Mouse (Mus musculus): ENCODE measurements around the gene Lzts3. TPM values are rescaled to one million over a fixed set of nuclear protein-coding genes. Genes with fewer than 3 reads are reported as not detected.
A peak's percentile ranks its signal among the peaks of the same experiment; 100 is the strongest.

Lzts3 gene
- polyA plus RNA-seq (2014; fragmentation: Nextera tagmentation; extraction: Ambion mirVana): 1.0 TPM in 2 replicates

DNA sequence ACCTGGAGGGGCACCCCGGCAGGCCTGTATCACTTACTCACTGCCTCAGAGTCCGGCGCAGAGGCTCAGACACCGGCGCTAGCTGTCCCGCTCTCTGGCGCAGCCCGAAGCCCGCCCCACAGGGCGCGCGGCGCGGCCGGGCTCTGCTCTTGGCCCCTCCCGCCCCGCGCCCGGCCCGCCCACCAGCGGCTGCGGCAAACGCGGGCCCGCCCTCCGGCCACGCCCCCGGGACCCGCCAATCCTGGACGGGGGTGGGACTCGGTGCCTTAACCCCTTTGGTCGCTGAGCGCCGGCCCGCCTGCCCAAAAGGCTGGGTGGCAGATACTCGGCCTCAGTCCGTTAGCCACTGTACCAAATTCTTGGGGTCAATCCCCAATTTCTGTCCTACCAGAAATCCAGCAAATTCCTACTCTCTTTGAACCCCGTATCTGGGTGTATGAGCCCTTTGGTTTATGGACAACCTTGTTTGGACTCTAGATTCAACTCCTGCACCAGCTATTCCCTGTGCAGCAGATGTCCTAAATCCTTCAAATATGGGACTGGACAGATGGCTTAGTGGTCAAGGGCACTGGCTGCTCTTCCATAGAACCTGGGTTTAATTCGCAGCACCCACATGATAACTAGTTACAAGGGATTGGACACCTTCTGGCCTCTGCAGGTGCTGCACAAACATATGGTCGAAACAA, at the start of gene Lzts3:
Gene Lzts3 (minus strand): TSS at position 120 of the 686 bp plus-strand sequence.
- TF ChIP-seq CTCF (IDR thresholded peaks at IDR 0.05; ENCODE audit: low read depth): no peak
- ATAC-seq (ENCODE audit: insufficient read depth): peak; percentile 97
- WGBS: 3% methylated on average over 39 of the region's 40 CpGs

DNA sequence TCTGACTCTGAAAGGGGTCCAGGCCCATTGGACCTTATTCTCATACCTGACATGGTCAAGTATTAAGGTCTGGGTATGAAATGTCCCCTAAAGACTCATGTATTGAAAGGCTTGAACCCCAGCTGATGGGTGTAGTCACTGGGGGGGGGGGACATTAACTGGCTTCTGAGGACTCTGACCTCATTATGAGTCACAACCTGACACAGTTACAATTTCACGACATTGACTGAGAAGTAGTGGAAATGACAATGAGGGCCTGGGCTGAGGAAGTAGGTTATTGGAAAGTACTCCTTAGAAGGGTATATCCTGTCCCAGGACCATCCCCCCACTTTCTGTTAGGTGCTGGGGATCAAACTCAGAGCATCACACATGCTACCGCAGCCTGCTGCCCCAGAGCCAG, 46.4 kb upstream of the Lzts3 start:
- H3K4me1 ChIP-seq (ENCODE audit: insufficient read depth): no peaks in the 10 kb centered on the region
- no peaks in the 10 kb centered on the region for H3K9me3 ChIP-seq (ENCODE audit: low read depth, low read length)
- no peak overlapping the region for H3K4me3 ChIP-seq (ENCODE audit: low read depth, low read length)
- no peaks in the 10 kb centered on the region for H3K27me3 ChIP-seq (ENCODE audit: insufficient read depth, low read length)
- no peak overlapping the region for H3K9ac ChIP-seq
- no peak for DNase-seq
- WGBS: 74% methylated on average over 2 of the region's 2 CpGs
- peaks cover 11% of the 10 kb centered on the region; the same call in 1 of the 2 replicates for H3K36me3 ChIP-seq (ENCODE audit: insufficient read depth)
- no peak overlapping the region for H3K4me2 ChIP-seq
- no peak for TF ChIP-seq CTCF (IDR thresholded peaks at IDR 0.05; ENCODE audit: low read depth)
- no peak overlapping the region for H3K27ac ChIP-seq (ENCODE audit: low read depth)
- no peak for ATAC-seq (ENCODE audit: insufficient read depth)

More for the DNA sequence above, at the start of gene Lzts3:
- no peaks in the 10 kb centered on the region for H3K9me3 ChIP-seq (ENCODE audit: low read depth, low read length)
- peaks cover 6% of the 10 kb centered on the region; the same call in 1 of the 2 replicates for H3K27me3 ChIP-seq (ENCODE audit: insufficient read depth, low read length)
- H3K4me2 ChIP-seq: peak within 1 kb of the TSS; percentile 98
- H3K4me1 ChIP-seq (ENCODE audit: insufficient read depth): 0 out of 2 replicates have a peak, but pooled peaks cover 3% of the 10 kb centered on the region
- H3K9ac ChIP-seq: peak within 1 kb of the TSS; percentile 62
- peak; percentile 96 for DNase-seq
- H3K27ac ChIP-seq (ENCODE audit: low read depth): no peak within 1 kb of the TSS
- no peaks in the 10 kb centered on the region for H3K36me3 ChIP-seq (ENCODE audit: insufficient read depth)
- peak within 1 kb of the TSS; percentile 62 for H3K4me3 ChIP-seq (ENCODE audit: low read depth, low read length)

DNA sequence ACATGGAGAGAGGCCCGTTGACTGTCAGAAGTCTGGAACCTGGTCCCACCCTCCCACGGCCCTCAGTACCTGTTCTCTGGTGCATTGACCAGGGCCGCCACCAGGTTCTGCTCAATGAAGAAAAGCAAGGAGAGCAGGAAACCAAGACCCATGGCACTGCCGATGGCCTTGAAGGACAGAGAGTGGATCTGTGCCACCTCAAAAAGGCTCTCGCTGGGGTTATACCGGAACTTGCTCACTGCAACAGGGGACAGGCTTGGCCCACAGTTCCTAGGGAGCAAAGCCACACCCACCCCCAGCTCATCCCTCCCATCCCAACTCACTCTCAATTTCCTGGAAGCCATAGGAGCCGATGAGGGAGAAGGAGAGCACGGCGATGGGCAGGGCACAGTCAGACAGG, 42.8 kb upstream of the Lzts3 start:
- no peaks in the 10 kb centered on the region for H3K9me3 ChIP-seq (ENCODE audit: low read depth, low read length)
- TF ChIP-seq CTCF (IDR thresholded peaks at IDR 0.05; ENCODE audit: low read depth): no peak
- ATAC-seq (ENCODE audit: insufficient read depth): no peak
- no peak overlapping the region for H3K4me2 ChIP-seq
- H3K27ac ChIP-seq (ENCODE audit: low read depth): no peak overlapping the region
- H3K9ac ChIP-seq: no peak overlapping the region
- WGBS: 90% methylated on average over 9 of the region's 9 CpGs
- DNase-seq: no peak
- no peaks in the 10 kb centered on the region for H3K27me3 ChIP-seq (ENCODE audit: insufficient read depth, low read length)
- H3K4me1 ChIP-seq (ENCODE audit: insufficient read depth): no peaks in the 10 kb centered on the region
- peaks cover 43% of the 10 kb centered on the region for H3K36me3 ChIP-seq (ENCODE audit: insufficient read depth)
- H3K4me3 ChIP-seq (ENCODE audit: low read depth, low read length): no peak overlapping the region

DNA sequence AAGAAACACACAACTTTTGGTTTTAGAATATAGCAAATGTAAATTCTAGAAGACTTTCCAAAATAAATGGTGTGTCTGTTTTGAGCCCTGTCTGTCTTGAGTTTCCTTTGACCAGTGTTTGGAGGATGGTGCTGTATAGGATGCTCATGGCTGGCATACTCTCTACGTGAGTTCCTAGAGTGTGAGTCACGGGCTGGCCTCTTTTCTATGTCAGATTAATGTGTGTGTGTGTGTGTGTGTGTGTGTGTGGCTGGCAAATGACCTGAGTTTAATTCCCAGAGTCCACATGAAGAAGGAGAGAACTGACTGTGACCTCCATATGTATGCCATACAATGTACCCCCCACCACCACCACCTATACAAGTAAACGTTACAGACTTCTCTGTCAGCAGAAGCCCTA, 38.9 kb upstream of the Lzts3 start:
- Histone ChIP-seq H3K9ac (no peak overlapping the region), H3K4me2 (no peak overlapping the region), H3K27ac (ENCODE audit: low read depth) (no peak overlapping the region), H3K4me3 (ENCODE audit: low read depth, low read length) (no peak overlapping the region), H3K9me3 (ENCODE audit: low read depth, low read length) (no peaks in the 10 kb centered on the region), H3K27me3 (ENCODE audit: insufficient read depth, low read length) (no peaks in the 10 kb centered on the region), H3K4me1 (ENCODE audit: insufficient read depth) (no peaks in the 10 kb centered on the region), H3K36me3 (ENCODE audit: insufficient read depth) (peaks cover 82% of the 10 kb centered on the region)
- WGBS: 83% methylated on average over 3 of the region's 3 CpGs
- ATAC-seq (ENCODE audit: insufficient read depth): no peak
- TF ChIP-seq CTCF (IDR thresholded peaks at IDR 0.05; ENCODE audit: low read depth): no peak
- no peak for DNase-seq

DNA sequence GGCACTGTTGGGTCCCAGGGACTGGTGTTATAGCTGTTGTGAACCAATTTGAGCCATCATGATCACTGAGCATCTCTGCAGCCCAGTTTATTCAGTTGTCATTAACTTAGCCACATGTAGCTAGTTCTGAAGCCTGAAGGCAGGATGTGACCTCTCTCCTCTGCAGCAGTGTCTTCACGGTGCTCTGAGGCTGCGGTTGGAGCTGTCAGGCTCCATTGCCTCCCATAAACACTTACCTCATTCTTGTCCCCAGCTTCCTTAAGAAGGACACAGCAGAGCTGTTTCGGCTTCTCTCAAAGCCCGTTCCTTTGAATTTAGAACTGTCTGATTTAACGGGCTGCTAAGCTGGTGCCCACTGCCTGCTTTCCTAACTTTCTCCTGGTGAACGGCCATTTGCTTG, 37.3 kb upstream of the Lzts3 start:
- no peak for ATAC-seq (ENCODE audit: insufficient read depth)
- WGBS: 93% methylated on average over 6 of the region's 6 CpGs

DNA sequence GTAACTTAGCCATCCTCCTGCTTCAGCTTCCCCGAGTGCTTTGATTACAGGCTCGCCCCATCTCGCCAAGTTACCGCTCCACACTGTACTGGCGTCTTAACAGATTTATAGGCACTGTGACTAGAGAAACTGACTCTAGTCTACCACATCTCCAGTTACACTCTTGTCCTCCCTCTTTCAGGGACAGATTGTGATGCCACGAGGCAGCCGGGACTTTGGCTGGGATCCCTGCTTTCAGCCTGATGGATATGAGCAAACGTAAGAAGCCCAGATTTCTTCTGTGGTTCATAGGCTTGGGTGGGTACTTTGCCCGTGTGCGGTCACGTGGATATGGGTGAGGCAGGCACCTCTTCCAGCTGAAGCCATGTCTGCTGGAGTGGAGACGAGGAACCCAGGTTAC, 36.6 kb upstream of the Lzts3 start:
- H3K27ac ChIP-seq (ENCODE audit: low read depth): no peak overlapping the region
- H3K4me2 ChIP-seq: no peak overlapping the region
- no peak overlapping the region for H3K9ac ChIP-seq
- DNase-seq (no peak), ATAC-seq (ENCODE audit: insufficient read depth) (no peak)
- H3K4me1 ChIP-seq (ENCODE audit: insufficient read depth): no peaks in the 10 kb centered on the region
- H3K4me3 ChIP-seq (ENCODE audit: low read depth, low read length): no peak overlapping the region
- no peaks in the 10 kb centered on the region for H3K27me3 ChIP-seq (ENCODE audit: insufficient read depth, low read length)
- TF ChIP-seq CTCF (IDR thresholded peaks at IDR 0.05; ENCODE audit: low read depth): no peak
- 95% methylated on average over 12 of the region's 12 CpGs for WGBS
- H3K36me3 ChIP-seq (ENCODE audit: insufficient read depth): peaks cover 96% of the 10 kb centered on the region
- no peaks in the 10 kb centered on the region for H3K9me3 ChIP-seq (ENCODE audit: low read depth, low read length)

More for the DNA sequence above, 37.3 kb upstream of the Lzts3 start:
- no peak for TF ChIP-seq CTCF (IDR thresholded peaks at IDR 0.05; ENCODE audit: low read depth)
- no peak overlapping the region for H3K4me2 ChIP-seq
- H3K27me3 ChIP-seq (ENCODE audit: insufficient read depth, low read length): no peaks in the 10 kb centered on the region
- no peak overlapping the region for H3K4me3 ChIP-seq (ENCODE audit: low read depth, low read length)
- H3K4me1 ChIP-seq (ENCODE audit: insufficient read depth): no peaks in the 10 kb centered on the region
- H3K9me3 ChIP-seq (ENCODE audit: low read depth, low read length): no peaks in the 10 kb centered on the region
- no peak overlapping the region for H3K27ac ChIP-seq (ENCODE audit: low read depth)
- no peak overlapping the region for H3K9ac ChIP-seq
- peaks cover 95% of the 10 kb centered on the region for H3K36me3 ChIP-seq (ENCODE audit: insufficient read depth)
- no peak for DNase-seq

DNA sequence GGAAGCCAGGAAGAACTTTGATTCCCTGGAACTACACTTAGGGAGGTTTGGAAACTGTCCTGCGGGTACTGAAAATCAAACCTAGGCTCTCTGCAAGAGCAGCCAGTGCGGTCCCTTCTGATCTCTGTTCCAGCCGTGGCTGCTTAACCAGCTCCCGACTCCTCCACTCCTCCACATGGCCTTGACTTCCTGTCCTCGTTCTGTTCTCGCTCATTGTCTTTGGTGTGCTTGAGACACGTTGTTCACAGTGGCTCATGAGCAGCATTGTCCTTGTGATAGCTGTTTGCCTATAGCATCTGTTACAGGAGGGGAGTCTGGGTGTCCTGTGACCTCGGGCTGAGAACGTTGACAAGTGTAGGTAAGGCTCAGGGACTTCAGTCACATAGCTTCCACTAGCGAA, 34.6 kb upstream of the Lzts3 start:
- Histone ChIP-seq H3K4me1 (ENCODE audit: insufficient read depth) (no peaks in the 10 kb centered on the region), H3K4me2 (no peak overlapping the region), H3K4me3 (ENCODE audit: low read depth, low read length) (no peak overlapping the region), H3K9me3 (ENCODE audit: low read depth, low read length) (no peaks in the 10 kb centered on the region), H3K27me3 (ENCODE audit: insufficient read depth, low read length) (no peaks in the 10 kb centered on the region), H3K9ac (no peak overlapping the region), H3K36me3 (ENCODE audit: insufficient read depth) (peaks cover 96% of the 10 kb centered on the region), H3K27ac (ENCODE audit: low read depth) (no peak overlapping the region)
- DNase-seq: no peak
- no peak for ATAC-seq (ENCODE audit: insufficient read depth)
- no peak for TF ChIP-seq CTCF (IDR thresholded peaks at IDR 0.05; ENCODE audit: low read depth)
- 80% methylated on average over 10 of the region's 10 CpGs for WGBS

All from lung, embryonic 14.5 days (tissue).